Mouse (Mus musculus) layer of hippocampus, adult 2 months (tissue): ENCODE measurements around the gene Orm2. TPM values are rescaled to one million over a fixed set of nuclear protein-coding genes. Genes with fewer than 3 reads are reported as not detected.
A peak's percentile ranks its signal among the peaks of the same experiment; 100 is the strongest.

ENCODE experiments used
- DNase-seq, 2 experiments: peaks; one replicate each; pipeline ENCODE4 v3.0.0; 2022; ENCODE audit warnings: low spot score in 2 of 2
- H3K27ac ChIP-seq: fragments of 200-600 bp; 2 replicates; pipeline ENCODE4 v1.8.1; 2022
- H3K4me3 ChIP-seq: fragments of 200-600 bp; 2 replicates; pipeline ENCODE4 v1.8.1; 2022; ENCODE audit warnings: mild to moderate bottlenecking
- CTCF ChIP-seq: fragments of 200-600 bp; conservative IDR thresholded peaks from 2 replicates; pipeline ENCODE4 v1.8.1; 2022; ENCODE audit warnings: antibody characterized with exemption, mild to moderate bottlenecking, moderate library complexity
- total RNA-seq, 2 experiments: library from RNA; stranded (reverse); gene quantifications; 2 replicates each; pipeline ENCODE4 v1.2.3; 2021

The Orm2 gene
- total RNA-seq, 2 experiments from 2014 or later, result not detected

DNA sequence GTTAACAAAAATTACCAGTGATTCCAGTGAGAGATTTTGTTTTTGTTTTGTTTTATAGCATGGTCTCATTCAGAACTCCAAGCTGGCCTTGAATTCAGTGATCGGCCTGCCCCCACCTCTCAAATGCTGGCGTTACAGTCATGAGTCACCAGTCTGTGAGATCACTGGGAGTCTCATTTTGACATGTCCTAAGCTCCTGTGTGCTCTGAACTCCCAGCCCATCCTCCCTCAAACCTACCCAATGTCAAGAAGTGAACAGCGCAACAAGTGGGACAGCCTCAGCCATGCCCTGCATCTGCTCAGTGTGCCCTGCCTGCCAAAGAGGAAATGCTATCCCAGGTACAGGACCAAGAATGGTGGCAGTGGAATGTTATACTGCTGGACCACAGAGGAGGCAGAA lies 23.0 kb downstream of the Orm2 start:
- H3K27ac ChIP-seq, result no peak overlapping the region
- no peak for TF ChIP-seq CTCF
- no peak overlapping the region for H3K4me3 ChIP-seq
- no peak for DNase-seq

DNA sequence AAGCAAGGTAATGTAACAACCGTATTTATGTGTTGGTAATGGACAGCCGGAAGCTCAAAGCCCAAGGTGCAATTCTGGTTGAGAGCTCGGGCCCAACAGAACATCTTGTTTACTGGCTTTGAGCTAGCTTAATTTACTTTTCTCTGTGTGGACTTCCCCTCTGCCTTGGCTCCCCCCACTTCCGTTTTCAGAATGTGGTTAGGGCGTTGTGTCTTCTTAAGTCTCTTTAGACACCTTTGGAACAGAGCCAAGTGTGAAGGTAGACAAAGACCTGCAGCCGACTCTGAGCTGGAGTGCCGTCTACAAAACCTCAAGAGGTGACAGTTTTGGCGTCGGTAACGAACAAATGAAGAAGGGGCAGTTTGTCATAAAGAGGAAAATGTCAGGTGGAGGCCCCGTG lies 23.5 kb downstream of the Orm2 start:
- Histone ChIP-seq H3K27ac (no peak overlapping the region), H3K4me3 (no peak overlapping the region)
- no peak for DNase-seq
- TF ChIP-seq CTCF, result no peak

DNA sequence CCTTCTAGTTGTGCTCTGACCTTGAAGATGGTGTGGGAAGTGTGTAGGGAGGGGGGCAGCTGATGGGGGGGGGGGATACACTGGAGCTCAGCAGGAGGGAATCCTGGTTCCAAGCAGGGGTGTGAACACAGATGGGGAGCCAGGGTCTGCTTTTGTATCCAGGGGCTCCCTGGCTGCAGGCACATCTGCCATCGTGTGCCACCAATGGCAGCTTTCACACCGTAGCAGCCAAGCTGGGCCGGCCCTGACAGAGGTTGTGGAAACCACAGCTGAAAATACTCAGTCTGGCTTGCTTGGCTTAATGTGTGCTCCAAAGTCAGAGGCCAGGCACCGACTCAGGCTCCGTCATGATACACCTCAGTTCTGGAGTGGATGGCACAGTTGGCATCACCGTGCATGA lies 25.8 kb downstream of the Orm2 start:
- no peak for TF ChIP-seq CTCF
- H3K27ac ChIP-seq, result no peak overlapping the region
- DNase-seq, result no peak

DNA sequence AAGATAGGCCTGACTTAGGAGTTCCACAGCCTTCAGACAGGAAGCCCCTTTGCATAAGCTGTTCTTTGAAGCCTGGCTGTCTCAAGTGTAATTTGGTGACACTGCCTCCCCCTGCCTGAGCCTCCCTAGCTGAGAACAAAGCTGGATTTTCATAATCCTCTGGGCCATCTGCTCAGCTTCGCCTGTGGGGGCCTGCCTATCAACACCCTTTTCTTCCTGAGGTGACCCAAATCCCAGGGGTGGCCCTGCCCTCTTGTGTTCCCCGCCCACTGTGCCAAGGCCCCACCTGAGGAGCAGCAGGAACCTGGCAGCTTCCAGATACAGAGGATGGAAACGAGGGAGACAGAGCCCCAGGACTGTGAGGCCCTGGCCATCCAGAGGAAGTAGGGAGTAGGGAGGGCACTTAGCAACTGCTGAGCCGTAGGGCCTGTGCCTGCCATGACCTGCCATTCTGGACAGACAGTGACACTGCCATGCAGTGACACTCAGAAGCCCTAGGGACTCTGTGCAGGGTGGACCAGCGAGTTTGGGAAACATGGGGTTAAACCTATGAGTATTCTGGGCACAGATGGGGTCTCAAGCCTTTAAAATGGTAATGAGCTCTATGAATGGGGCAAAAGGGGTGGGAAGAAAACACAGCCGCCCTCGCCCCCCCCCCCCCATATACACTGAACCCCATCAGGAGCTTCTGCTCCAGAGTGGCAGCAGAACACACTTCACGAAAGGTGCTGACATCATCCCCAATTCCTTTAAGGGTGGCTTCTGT lies 27.1 kb downstream of the Orm2 start:
- Histone ChIP-seq H3K27ac (no peak overlapping the region), H3K4me3 (no peak overlapping the region)
- no peak for DNase-seq
- no peak for TF ChIP-seq CTCF

More for the DNA sequence above, 25.8 kb downstream of the Orm2 start:
- no peak overlapping the region for H3K4me3 ChIP-seq

DNA sequence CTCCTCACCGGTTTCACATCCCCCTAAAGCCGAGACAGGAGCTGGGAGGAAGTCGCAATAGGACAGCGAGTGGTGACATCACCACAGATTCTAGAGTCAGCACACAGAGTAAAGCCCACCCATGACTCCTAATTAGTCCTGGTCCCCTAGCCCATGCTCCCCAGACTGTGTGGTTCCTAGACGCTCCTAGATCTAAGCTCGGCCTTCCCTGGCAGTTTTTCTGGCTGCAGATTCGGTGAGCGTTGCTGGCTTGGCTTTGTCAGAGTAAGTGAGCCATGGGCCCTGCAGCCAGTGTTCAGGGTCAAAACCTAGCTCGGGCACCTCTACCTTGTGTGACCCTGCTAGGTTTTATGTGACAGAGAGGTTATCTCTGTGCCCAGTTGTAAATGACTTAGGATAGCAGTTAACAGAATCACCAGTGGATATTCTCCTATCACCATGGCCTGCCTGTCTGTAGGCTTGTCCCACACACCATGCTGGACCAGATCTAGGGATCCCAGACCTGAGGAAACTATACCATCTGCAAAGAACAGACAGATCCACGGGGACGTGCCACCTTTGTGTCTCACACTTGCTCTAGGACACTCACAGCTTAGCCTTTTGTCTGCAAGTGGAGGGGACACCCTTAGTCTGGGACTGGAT lies 27.8 kb downstream of the Orm2 start:
- Histone ChIP-seq H3K27ac (no peak overlapping the region), H3K4me3 (no peak overlapping the region)
- DNase-seq, result no peak
- TF ChIP-seq CTCF, result no peak

DNA sequence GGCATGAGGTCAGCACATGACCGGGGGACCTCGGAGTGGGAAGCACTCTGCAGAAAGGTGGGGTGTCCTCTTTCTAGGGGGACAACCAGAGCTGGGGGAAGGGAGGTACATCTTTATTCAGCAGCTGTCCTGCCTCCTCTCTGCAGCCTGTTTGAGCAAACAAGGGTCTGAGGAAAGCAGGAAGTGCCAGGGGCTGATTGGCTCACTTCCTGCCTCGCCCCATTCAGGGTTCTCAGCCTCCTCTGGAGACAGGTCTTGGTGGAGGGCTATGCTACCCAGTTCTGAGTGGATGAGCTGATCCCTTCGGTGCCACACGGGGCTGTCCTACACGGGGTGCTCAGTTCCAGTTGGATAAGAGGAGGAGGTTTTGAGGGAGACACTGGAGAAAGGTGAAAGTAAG lies 29.1 kb downstream of the Orm2 start:
- TF ChIP-seq CTCF, result no peak
- DNase-seq, result no peak
- no peak overlapping the region for H3K4me3 ChIP-seq
- no peak overlapping the region for H3K27ac ChIP-seq

DNA sequence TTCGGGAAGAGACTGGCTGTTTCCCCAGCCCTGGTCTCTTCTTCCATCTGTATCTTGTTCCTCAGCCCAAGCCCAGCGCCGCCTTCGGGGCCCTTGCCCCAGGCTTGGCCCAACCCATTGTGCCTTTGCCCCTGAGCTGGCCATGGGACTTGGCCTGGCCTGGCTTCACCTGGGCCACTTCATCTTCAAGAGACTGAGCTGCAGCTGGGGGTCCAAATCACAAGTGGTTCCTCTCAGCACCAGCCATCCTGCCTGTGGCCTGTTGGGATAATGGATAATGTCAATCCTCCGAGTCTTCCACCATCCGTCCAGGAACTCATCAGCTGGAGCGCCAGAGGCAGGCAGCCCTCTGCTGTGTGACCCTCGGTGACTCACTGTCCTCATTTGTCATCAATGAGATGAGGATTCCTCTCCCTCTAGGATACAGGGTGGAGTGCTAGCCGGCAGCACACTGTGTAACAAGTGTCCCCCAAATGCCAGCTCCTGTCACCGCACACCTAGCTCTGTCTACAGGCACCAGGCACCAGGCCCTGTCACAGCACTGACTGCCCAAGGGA lies 35.8 kb downstream of the Orm2 start:
- no peak for TF ChIP-seq CTCF
- DNase-seq, result no peak
- Histone ChIP-seq H3K4me3 (no peak overlapping the region), H3K27ac (no peak overlapping the region)

DNA sequence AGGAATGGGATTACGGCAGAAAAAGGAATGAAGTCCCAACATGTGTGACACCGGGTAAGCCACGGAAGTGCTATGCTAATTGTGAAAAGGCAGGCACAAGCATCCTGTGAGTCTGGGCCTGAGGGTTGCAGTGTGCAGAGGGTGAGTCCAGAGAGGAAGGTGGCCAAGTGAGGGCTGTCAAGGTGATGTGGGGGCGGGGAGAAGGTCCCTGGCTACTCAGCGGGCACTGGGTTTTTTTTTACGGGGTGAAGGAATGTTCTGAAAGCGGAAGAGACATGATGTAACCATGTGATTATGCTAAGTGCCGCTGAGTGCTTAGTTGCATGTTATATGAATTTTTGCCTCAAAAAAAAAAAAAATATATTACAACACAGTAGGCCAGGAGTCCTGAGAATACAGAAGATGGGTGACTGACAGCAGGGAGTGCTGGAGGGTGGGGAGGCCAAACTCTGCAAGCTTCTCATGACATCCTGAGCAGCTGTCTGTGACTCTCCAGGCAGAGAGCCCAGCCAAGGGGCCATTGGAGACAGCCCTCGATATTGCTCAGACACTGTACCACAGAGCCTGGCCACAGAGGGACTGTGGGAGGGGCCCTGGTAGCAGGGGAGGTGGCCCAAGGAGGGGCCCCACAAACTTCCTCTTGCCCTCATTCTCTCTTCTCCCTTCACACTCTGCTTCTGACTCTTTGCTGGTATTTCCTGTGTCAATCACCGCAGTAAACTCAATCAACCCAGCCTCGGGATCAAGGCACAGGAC lies 36.8 kb downstream of the Orm2 start:
- peak overlapping the region; percentile 39; the same call in 1 of the 2 replicates for H3K27ac ChIP-seq

DNA sequence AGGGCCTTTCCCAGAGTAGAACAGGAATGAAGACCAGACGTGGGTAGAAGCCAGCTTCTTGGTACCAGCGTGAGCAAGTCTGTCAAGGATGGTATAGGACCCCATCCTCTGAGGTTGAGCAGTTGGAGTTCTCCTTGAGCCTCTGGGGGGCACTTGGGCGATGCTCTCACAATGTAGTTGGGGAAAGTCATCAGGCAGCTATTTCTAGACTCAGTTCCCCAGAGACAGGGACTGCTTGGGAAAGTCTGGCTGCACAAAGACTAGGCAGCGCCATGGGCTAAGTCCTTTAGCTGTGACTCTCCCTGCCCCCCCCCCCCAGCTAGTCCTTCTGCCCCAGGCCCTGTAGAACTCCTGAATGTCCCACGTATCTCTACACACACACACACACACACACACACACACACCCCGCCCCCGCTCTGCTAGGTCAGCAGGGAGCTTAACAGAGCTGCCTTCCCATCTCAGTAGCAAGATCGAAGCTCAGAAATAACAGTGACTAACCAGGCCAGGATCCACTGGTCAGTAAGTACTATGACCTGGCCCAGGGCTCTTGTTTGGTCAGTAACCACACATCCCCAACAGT lies 37.5 kb downstream of the Orm2 start:
- no peak overlapping the region for H3K4me3 ChIP-seq
- no peak for DNase-seq
- TF ChIP-seq CTCF, result no peak
- H3K27ac ChIP-seq, result peak overlapping the region; percentile 39; the same call in 1 of the 2 replicates

More for the DNA sequence above, 36.8 kb downstream of the Orm2 start:
- H3K4me3 ChIP-seq, result no peak overlapping the region
- no peak for TF ChIP-seq CTCF
- DNase-seq, result no peak

DNA sequence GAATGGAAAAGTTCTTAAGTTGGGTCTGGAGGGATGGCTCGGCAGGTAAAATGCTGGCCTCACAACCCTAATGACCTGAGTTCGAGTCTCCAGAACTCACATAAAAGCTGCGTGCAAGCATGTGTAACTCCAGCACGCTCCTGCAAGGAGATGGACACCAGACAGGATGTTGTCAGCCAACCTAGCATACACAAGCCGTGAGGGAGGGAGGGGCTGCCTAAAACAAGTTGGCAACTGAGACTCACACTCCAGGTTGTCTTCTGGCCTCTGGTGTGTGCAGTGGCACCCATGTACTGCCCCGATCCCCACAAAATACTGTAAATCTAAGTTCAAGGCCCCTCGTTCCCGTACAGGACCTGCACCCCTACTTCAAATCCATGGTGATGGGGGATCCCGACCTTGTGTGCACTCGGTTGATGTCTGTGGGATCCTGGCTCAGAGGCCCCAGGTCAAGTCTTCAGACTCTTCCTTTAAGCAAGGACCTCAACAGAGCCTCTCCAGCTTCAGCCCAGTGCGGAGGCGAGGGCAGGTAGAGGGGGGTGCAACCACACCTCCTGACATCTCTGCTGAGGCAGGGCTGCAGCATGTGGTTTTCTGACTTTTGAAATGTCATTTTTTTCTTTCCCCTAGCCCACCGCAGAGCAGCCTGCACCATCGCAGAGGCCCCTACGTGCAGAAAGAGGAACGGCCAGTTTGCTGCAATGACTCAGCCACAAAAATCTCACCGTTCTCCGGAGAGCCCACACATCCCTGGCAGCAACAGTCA lies 38.5 kb downstream of the Orm2 start:
- no peak for DNase-seq
- peak overlapping the region; percentile 28; the same call in 1 of the 2 replicates for H3K27ac ChIP-seq
- no peak overlapping the region for H3K4me3 ChIP-seq
- no peak for TF ChIP-seq CTCF

DNA sequence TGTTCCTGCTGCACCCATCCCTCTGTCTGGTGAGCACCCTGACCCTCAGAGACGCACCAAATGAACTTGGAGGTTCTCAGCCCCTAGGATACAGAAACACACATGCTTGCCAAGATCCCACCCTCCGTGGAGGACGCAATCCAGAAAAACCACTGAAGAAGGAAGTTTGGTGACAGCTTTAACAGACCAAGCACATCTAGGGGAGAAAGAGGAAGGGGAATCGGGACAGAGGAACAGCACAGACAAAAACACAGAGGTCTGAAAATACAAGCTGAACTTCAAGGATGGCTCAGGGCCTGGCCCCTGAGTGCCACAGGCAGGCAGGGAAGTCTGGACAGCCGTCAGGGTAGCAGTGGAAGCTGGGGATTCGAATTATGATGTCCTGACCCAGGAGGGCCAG lies 39.4 kb downstream of the Orm2 start:
- no peak overlapping the region for H3K4me3 ChIP-seq
- H3K27ac ChIP-seq, result peak overlapping the region; percentile 69
- no peak for TF ChIP-seq CTCF
- no peak for DNase-seq

DNA sequence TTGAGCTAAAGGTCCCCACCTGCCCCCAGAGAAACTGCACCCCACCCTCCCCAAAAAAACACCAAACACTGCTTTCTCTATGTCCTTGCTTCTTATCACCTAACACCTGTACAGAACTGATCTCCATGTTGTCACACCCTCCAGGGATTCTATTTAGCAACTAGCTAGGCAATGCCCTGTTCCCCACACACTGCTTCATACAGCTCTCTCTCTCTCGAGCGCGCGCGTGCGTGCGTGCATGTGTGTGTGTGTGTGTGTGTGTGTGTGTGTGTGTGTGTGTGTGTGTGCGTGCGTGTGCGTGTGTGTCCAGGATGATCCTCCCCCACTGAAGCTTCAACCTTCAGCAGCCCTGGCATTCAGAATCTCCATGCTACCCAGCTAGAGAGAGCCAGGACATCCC lies 39.8 kb downstream of the Orm2 start:
- Histone ChIP-seq H3K27ac (peak overlapping the region; percentile 87), H3K4me3 (no peak overlapping the region; the same call in 1 of the 2 replicates)
- DNase-seq, result no peak
- no peak for TF ChIP-seq CTCF
